Mouse (Mus musculus): ENCODE results near the gene Zfp64.

GRCm38 (mm10) chr2:168920007-168920406 lies 35.4 kb downstream of the Zfp64 start:
- no peak for TF ChIP-seq CTCF (IDR thresholded peaks at IDR 0.05; ENCODE audit: extremely low read depth, insufficient read depth, insufficient read length, insufficient replicate concordance)
- TF ChIP-seq POLR2A (IDR thresholded peaks at IDR 0.05; ENCODE audit: low read depth, low read length): no peak

Data from spleen, adult 2 months (tissue).